Mouse (Mus musculus) stomach, postnatal 0 days (tissue): Measurements from ENCODE around the gene Agbl3.

ENCODE experiments used
- CTCF ChIP-seq: IDR thresholded peaks from 2 replicates; pipeline ENCODE4 v1.5.1; 2016; ENCODE audit warnings: antibody characterized with exemption, low read depth, mild to moderate bottlenecking, moderate library complexity
- EP300 ChIP-seq: optimal IDR thresholded peaks from 2 replicates; pipeline ENCODE3; 2016; ENCODE audit warnings: antibody characterized with exemption

GRCm38 (mm10) chr6:34884724-34885123 lies 104.5 kb downstream of the Agbl3 start:
- TF ChIP-seq CTCF, result no peak
- no peak for TF ChIP-seq EP300
